ENCODE assay signal across 30 mouse cellular contexts in genomic region chr14:47309061-47309460, GRCm38 (mm10).
"Had no signal": no experiment of that assay in that cellular context is flagged by ENCODE, and none has a peak within 500 bp of the region (broad histone marks: within the 10 kb centered on the region; RNA-seq: fewer than 3 reads in every experiment).

No protein-coding gene starts in this region.

- H3K4me1 ChIP-seq: limb, embryonic 10.5 days; limb, embryonic 12.5 days; limb, embryonic 13.5 days; limb, embryonic 15.5 days; lung, embryonic 15.5 days; midbrain, embryonic 10.5 days; midbrain, embryonic 12.5 days; midbrain, embryonic 13.5 days; midbrain, embryonic 15.5 days had no signal

- H3K9me3 ChIP-seq: limb, embryonic 10.5 days; limb, embryonic 12.5 days; limb, embryonic 13.5 days; limb, embryonic 15.5 days; liver, embryonic 12.5 days; liver, embryonic 13.5 days; liver, embryonic 15.5 days; lung, embryonic 15.5 days; megakaryocyte, embryonic 14.5 days; midbrain, embryonic 10.5 days; midbrain, embryonic 12.5 days; midbrain, embryonic 13.5 days; midbrain, embryonic 15.5 days had no signal

- ATAC-seq: liver, embryonic 12.5 days; liver, postnatal 0 days; midbrain, embryonic 13.5 days; midbrain, embryonic 15.5 days; midbrain, embryonic 16.5 days had no signal

- H3K4me3 ChIP-seq: left cerebral cortex, adult 2 months; limb, embryonic 10.5 days; limb, embryonic 12.5 days; limb, embryonic 13.5 days; limb, embryonic 15.5 days; liver, embryonic 12.5 days; liver, embryonic 13.5 days; liver, embryonic 15.5 days; lung, embryonic 15.5 days; megakaryocyte, embryonic 14.5 days; midbrain, embryonic 10.5 days; midbrain, embryonic 12.5 days; midbrain, embryonic 13.5 days; midbrain, embryonic 15.5 days; myocyte had no signal

- H3K27me3 ChIP-seq: limb, embryonic 12.5 days; limb, embryonic 13.5 days; limb, embryonic 15.5 days; liver, embryonic 12.5 days; liver, embryonic 13.5 days; liver, embryonic 15.5 days; lung, embryonic 15.5 days; megakaryocyte, embryonic 14.5 days; midbrain, embryonic 12.5 days; midbrain, embryonic 13.5 days; midbrain, embryonic 15.5 days had no signal

- H3K9ac ChIP-seq: limb, embryonic 12.5 days; limb, embryonic 13.5 days; limb, embryonic 15.5 days; liver, embryonic 12.5 days; liver, embryonic 13.5 days; liver, embryonic 14.5 days; liver, embryonic 15.5 days; liver, postnatal 0 days; lung, embryonic 14.5 days; lung, embryonic 15.5 days; midbrain, embryonic 12.5 days; midbrain, embryonic 13.5 days; midbrain, embryonic 15.5 days had no signal

- H3K4me2 ChIP-seq: limb, embryonic 12.5 days; limb, embryonic 13.5 days; limb, embryonic 15.5 days; liver, embryonic 11.5 days; liver, embryonic 12.5 days; liver, embryonic 13.5 days; liver, embryonic 15.5 days; lung, embryonic 14.5 days; lung, embryonic 15.5 days; midbrain, embryonic 11.5 days; midbrain, embryonic 12.5 days; midbrain, embryonic 13.5 days; midbrain, embryonic 15.5 days had no signal

- DNase-seq: left cerebral cortex, postnatal 4 days; liver; liver, embryonic 13.5 days; liver, postnatal 0 days; lung, adult 18-20 months; lung, embryonic 14.5 days; lung, postnatal 10 days; lung, postnatal 14 days; lung, postnatal 36 days; lung, postnatal 4 days; midbrain, embryonic 14.5 days had no signal

- H3K27ac ChIP-seq: left cerebral cortex, adult 2 months; limb, embryonic 10.5 days; limb, embryonic 12.5 days; limb, embryonic 13.5 days; limb, embryonic 15.5 days; liver, embryonic 12.5 days; liver, embryonic 13.5 days; liver, embryonic 14.5 days; liver, embryonic 15.5 days; lung, embryonic 15.5 days; macrophage; midbrain, embryonic 10.5 days; midbrain, embryonic 12.5 days; midbrain, embryonic 13.5 days; midbrain, embryonic 15.5 days had no signal
